Comparison of ENCODE assay signal across 8 mouse cellular contexts in the genomic region with DNA sequence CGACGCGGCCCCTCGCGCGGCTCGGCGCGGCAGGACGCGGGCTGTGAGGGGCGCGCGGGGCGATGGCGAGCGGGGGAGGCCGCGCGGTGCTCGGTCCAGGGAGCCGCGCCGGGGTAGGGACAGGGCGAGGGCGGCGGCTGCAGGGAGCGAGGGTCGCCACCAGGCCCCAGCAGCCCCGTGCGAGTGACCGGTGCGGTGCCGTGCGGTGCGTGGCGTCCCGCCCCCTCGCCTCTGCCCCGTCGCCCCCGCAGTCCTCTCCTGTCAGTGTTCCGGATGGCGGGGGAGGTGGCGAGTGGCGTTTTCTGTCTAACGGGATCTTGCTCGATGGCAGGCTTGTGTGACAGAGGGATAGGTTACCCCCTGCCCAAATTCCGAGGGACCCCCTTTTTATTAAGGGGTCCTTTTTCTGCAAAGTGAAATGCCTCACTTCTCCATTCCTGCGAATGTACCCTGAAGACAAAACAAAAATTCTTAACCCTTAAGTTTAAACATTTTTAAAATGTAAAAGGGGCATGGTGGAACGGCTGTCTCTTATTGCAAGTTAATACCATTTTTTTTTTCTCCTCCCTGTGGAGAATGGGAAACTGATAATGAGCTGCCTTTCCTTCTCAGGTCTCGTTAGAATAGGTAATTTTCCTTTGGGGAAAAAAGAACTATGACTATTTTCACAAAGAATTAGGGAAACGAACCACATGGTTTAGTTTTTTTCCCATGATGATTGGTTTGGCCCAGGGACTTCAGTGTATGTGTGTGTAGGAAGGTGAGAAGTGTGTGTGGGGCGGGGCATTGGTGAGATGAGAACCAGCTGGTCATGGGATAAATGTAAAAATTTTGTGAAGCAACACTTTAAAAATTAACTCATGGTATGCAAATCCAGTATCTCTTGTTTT. TPM values are rescaled to one million over a fixed set of nuclear protein-coding genes. Genes with fewer than 3 reads are reported as not detected.
DNase-seq lines count a peak whose midpoint lies in the region; ATAC-seq lines count a peak whose summit lies in the region.

No protein-coding gene starts in this region.

- peak overlapping the region; percentile 97 for H3K4me3 ChIP-seq in embryonic facial prominence, embryonic 14.5 days (ENCODE audit: low read depth, low read length)

- peaks cover 17% of the 10 kb centered on the region for H3K4me1 ChIP-seq in embryonic facial prominence, embryonic 14.5 days (ENCODE audit: control insufficient read depth, insufficient read depth, low read length)

- peak; percentile 21 to 40 for DNase-seq in gastrocnemius, postnatal 4 days (ENCODE audit: low spot score in 2 of 2)
- DNase-seq in gastrocnemius, adult 8-10 months (ENCODE audit: low spot score in 2 of 2): no peak
- DNase-seq in adrenal gland, postnatal 4 days (ENCODE audit: low spot score in 2 of 2): peak; percentile 3 to 6
- peak; percentile 57 for DNase-seq in embryonic facial prominence, embryonic 14.5 days (ENCODE audit: low spot score)
- peak; percentile 51 for DNase-seq in heart, postnatal 4 days
- DNase-seq in left cerebral cortex, adult 11 months (ENCODE audit: low spot score): peak; percentile 32
- DNase-seq in lung, postnatal 14 days: peak; percentile 26
- peak; percentile 51 to 67 for DNase-seq in right cerebral cortex, postnatal 36 days (ENCODE audit: low spot score in 2 of 2)

- peak overlapping the region; percentile 94 for H3K27ac ChIP-seq in embryonic facial prominence, embryonic 14.5 days (replicated peaks; ENCODE audit: low read depth, low read length)

- under 1% methylated on average over 25 of the region's 54 CpGs for WGBS in embryonic facial prominence, embryonic 14.5 days

- H3K27me3 ChIP-seq in embryonic facial prominence, embryonic 14.5 days (replicated peaks; ENCODE audit: control insufficient read depth, insufficient read depth, low read length): no peaks in the 10 kb centered on the region

- no peaks in the 10 kb centered on the region for H3K36me3 ChIP-seq in embryonic facial prominence, embryonic 14.5 days (ENCODE audit: control insufficient read depth, insufficient read depth, low read length)

- H3K9me3 ChIP-seq in embryonic facial prominence, embryonic 14.5 days (ENCODE audit: control insufficient read depth, low read length): no peaks in the 10 kb centered on the region

- peak overlapping the region; percentile 94 for H3K9ac ChIP-seq in embryonic facial prominence, embryonic 14.5 days (ENCODE audit: low read depth, low read length)

- peak; percentile 70 for ATAC-seq in embryonic facial prominence, embryonic 14.5 days (ENCODE audit: low read depth)

- peak overlapping the region; percentile 62 for H3K4me2 ChIP-seq in embryonic facial prominence, embryonic 14.5 days (ENCODE audit: low read depth, low read length)

RNA-seq across cellular contexts. Expression of gene Abi2, which starts 0.8 kb away (rescaled TPM):
- 10 to 100 TPM; 36.9 to 38.1 TPM for total RNA-seq in gastrocnemius, postnatal 4 days (2021)
- total RNA-seq in gastrocnemius, adult 8-10 months (2022): 10 to 100 TPM in 2 of 4 experiments, 1 to 10 TPM in 2; 3.2 to 17.3 (median 9.1) TPM
- total RNA-seq in adrenal gland, postnatal 4 days (2021): 10 to 100 TPM; 45.0 to 54.9 TPM
- polyA plus RNA-seq in embryonic facial prominence, embryonic 14.5 days (2014; fragmentation: Nextera tagmentation; extraction: Ambion mirVana): 17.1 and 18.6 TPM in 2 replicates
- total RNA-seq in heart, postnatal 4 days (2021): 10 to 100 TPM; 40.6 to 47.6 TPM

Comparison
In these comparisons a context has a peak if more than half of its experiments do, and no peak if none do; other contexts are left out.
1. DNase-seq: peak in gastrocnemius, postnatal 4 days (2 of 2), adrenal gland, postnatal 4 days (2 of 2), embryonic facial prominence, embryonic 14.5 days (single experiment), heart, postnatal 4 days (single experiment), left cerebral cortex, adult 11 months (single experiment), lung, postnatal 14 days (single experiment) and right cerebral cortex, postnatal 36 days (2 of 2); none in gastrocnemius, adult 8-10 months (0 of 2).